8 mouse cellular contexts compared by ENCODE assay signal in genomic region chr5:148812016-148812415, GRCm38 (mm10).
A peak's percentile ranks its signal among the peaks of the same experiment; 100 is the strongest.
DNase-seq lines count a peak whose midpoint lies in the region; ATAC-seq and TF ChIP-seq lines count a peak whose summit lies in the region.

No protein-coding gene starts in this region.

- no peak overlapping the region for H3K4me3 ChIP-seq in intestine, embryonic 14.5 days (ENCODE audit: low read depth, low read length)
- H3K4me3 ChIP-seq in midbrain, postnatal 0 days (ENCODE audit: low read depth, low read length), result no peak overlapping the region
- no peak overlapping the region for H3K4me3 ChIP-seq in testis, adult 2 months (ENCODE audit: control insufficient read depth, low read depth, low read length)

- peak; percentile 65 for ATAC-seq in erythroblast, adult 5-6 weeks (replicated peaks; ENCODE audit: low FRiP score, poor library complexity, severe bottlenecking)
- no peak for ATAC-seq in intestine, embryonic 14.5 days (replicated peaks; ENCODE audit: low FRiP score, low TSS enrichment, low read depth)
- ATAC-seq in midbrain, postnatal 0 days (ENCODE audit: low FRiP score), result no peak

- H3K36me3 ChIP-seq in intestine, embryonic 14.5 days (ENCODE audit: control insufficient read depth, insufficient read depth, low read length), result no peaks in the 10 kb centered on the region
- H3K36me3 ChIP-seq in midbrain, postnatal 0 days (ENCODE audit: insufficient read depth, low read length), result no peaks in the 10 kb centered on the region
- H3K36me3 ChIP-seq in testis, adult 2 months (ENCODE audit: control insufficient read depth, insufficient read depth, low read length), result no peaks in the 10 kb centered on the region

- WGBS in intestine, embryonic 14.5 days, result 23% methylated on average over 13 of the region's 13 CpGs
- 14% methylated on average over 13 of the region's 13 CpGs for WGBS in midbrain, postnatal 0 days

- no peak overlapping the region for H3K9ac ChIP-seq in intestine, embryonic 14.5 days (ENCODE audit: low read length)
- no peak overlapping the region for H3K9ac ChIP-seq in midbrain, postnatal 0 days (replicated peaks; ENCODE audit: low read length, poor library complexity, severe bottlenecking)

- H3K27me3 ChIP-seq in intestine, embryonic 14.5 days (replicated peaks; ENCODE audit: control insufficient read depth, insufficient read depth, low read length), result no peaks in the 10 kb centered on the region
- H3K27me3 ChIP-seq in midbrain, postnatal 0 days (ENCODE audit: insufficient read depth, low read length), result no peaks in the 10 kb centered on the region
- H3K27me3 ChIP-seq in testis, adult 2 months (ENCODE audit: control insufficient read depth, insufficient read depth, low read length), result no peaks in the 10 kb centered on the region

- TF ChIP-seq CTCF in midbrain, postnatal 0 days (IDR thresholded peaks at IDR 0.05), result peak; percentile 87
- peak; percentile 53; the same call in 1 of the 2 replicates for TF ChIP-seq CTCF in testis, adult 2 months (IDR thresholded peaks at IDR 0.05; ENCODE audit: control insufficient read depth, insufficient read depth, insufficient replicate concordance, low read depth, low read length)

- H3K9me3 ChIP-seq in intestine, embryonic 14.5 days (ENCODE audit: control insufficient read depth, low read length), result no peaks in the 10 kb centered on the region
- H3K9me3 ChIP-seq in midbrain, postnatal 0 days (ENCODE audit: low read length), result no peaks in the 10 kb centered on the region

- H3K4me2 ChIP-seq in intestine, embryonic 14.5 days (ENCODE audit: low read length), result no peak overlapping the region
- H3K4me2 ChIP-seq in midbrain, postnatal 0 days (ENCODE audit: low read depth, low read length, poor library complexity, severe bottlenecking), result no peak overlapping the region

- peaks cover 12% of the 10 kb centered on the region for H3K4me1 ChIP-seq in intestine, embryonic 14.5 days (replicated peaks; ENCODE audit: control insufficient read depth, insufficient read depth, low read length)
- no peaks in the 10 kb centered on the region for H3K4me1 ChIP-seq in midbrain, postnatal 0 days (ENCODE audit: insufficient read depth, low read length)
- peaks cover 7% of the 10 kb centered on the region for H3K4me1 ChIP-seq in testis, adult 2 months (ENCODE audit: control insufficient read depth, insufficient read depth, low read length)

- no peak for TF ChIP-seq POLR2A in testis, adult 2 months (IDR thresholded peaks at IDR 0.05; ENCODE audit: control insufficient read depth, low read depth, low read length)

- peak; percentile 71 for DNase-seq in ovary, postnatal 14 days (ENCODE audit: low spot score)
- DNase-seq in ovary, postnatal 10 days (ENCODE audit: low spot score), result no peak
- peak; percentile 77 to 78 for DNase-seq in adrenal gland, postnatal 36 days
- peak; percentile 83 for DNase-seq in intestine, embryonic 14.5 days (ENCODE audit: low spot score)
- DNase-seq in left cerebral cortex, postnatal 36 days (ENCODE audit: low spot score in 2 of 2), result peak; percentile 25 to 51
- DNase-seq in midbrain, postnatal 0 days (ENCODE audit: low spot score), result peak; percentile 74

- H3K27ac ChIP-seq in intestine, embryonic 14.5 days (ENCODE audit: low read depth), result no peak overlapping the region
- H3K27ac ChIP-seq in midbrain, postnatal 0 days (ENCODE audit: low read depth, low read length), result no peak overlapping the region
- no peak overlapping the region for H3K27ac ChIP-seq in testis, adult 2 months (ENCODE audit: control insufficient read depth, insufficient read depth, low read depth, low read length)

- intact Hi-C loops in left cerebral cortex, postnatal 36 days (cut with DNase I), result loop anchor here (5.0 kb wide), 1 partner anchor 710 kb away; no protein-coding TSS in a partner anchor
